Mouse (Mus musculus): ENCODE measurements at regions not wholly inside any gene's neighbourhood (a gene's known extent, or its start where the extent isn't known, plus 50 kb on each side); places are given as distances from the start of the nearest gene placed in this dataset.
A peak's percentile ranks its signal among the peaks of the same experiment; 100 is the strongest.

DNA sequence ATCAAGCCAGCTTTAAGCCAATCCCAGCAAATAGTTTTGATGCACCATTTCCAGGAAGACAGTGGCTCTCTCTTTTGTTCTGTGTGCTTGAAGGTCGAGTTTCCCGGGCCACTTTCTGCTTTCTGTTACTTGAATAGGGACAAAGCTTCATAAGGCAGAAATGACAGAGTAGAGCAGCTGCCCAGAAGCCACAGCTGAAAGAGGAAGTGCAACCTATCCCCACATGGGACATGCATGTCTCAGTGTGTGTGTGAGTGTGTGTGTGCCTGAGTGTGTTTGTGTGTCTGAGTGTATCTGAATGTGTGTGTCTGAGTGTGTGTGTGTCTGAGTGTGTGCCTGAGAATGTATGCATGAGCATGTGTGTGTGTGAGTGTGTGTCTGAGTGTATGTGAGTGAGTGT, 120.2 kb upstream of the Rreb1 start:
- 0% methylated on average over 2 of the region's 2 CpGs for WGBS
- Histone ChIP-seq H3K27ac (ENCODE audit: insufficient read depth, low read length) (peak overlapping the region; percentile 11), H3K27me3 (ENCODE audit: control insufficient read depth, insufficient read depth, low read length) (no peaks in the 10 kb centered on the region), H3K36me3 (ENCODE audit: control insufficient read depth, insufficient read depth, low read length) (no peaks in the 10 kb centered on the region), H3K4me3 (ENCODE audit: extremely low read depth, insufficient read depth, insufficient read length) (peak overlapping the region; percentile 31), H3K4me1 (ENCODE audit: control insufficient read depth, insufficient read depth, insufficient read length) (peaks cover 15% of the 10 kb centered on the region; the same call in 1 of the 2 replicates)
- peak; percentile 73 for DNase-seq (ENCODE audit: low read depth in 1 of 2, low spot score in 2 of 2)
- TF ChIP-seq CTCF (IDR thresholded peaks at IDR 0.05; ENCODE audit: extremely low read depth, insufficient read depth, insufficient read length, insufficient replicate concordance) (no peak; the same call in 1 of the 2 replicates), POLR2A (IDR thresholded peaks at IDR 0.05; ENCODE audit: low read depth, low read length) (no peak)

DNA sequence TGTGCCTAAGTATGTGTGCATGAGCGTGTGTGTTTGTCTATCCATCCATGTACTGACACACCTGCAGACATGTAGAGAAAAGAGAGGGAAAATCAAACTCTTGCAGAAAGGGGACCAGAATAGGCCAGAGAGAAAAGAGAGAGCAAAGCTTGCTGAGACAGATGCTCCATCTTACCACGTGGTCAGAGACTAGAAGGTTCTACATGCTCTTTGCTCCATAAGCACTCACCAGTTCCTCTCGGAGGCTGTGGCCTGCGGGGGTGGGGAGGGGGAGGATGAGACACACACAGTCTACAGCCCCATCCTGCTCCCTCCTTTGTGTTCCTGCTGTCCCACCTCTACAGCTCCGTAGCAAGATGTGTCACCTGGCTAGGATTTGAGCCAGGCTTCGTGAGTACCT, 119.7 kb upstream of the Rreb1 start:
- no peak overlapping the region for H3K4me3 ChIP-seq (ENCODE audit: extremely low read depth, insufficient read depth, insufficient read length)
- DNase-seq (ENCODE audit: low read depth in 1 of 2, low spot score in 2 of 2), result peak in 1 of 2 experiments; percentile 18
- TF ChIP-seq POLR2A (IDR thresholded peaks at IDR 0.05; ENCODE audit: low read depth, low read length) (no peak), CTCF (IDR thresholded peaks at IDR 0.05; ENCODE audit: extremely low read depth, insufficient read depth, insufficient read length, insufficient replicate concordance) (no peak)
- H3K4me1 ChIP-seq (ENCODE audit: control insufficient read depth, insufficient read depth, insufficient read length), result peaks cover 15% of the 10 kb centered on the region; the same call in 1 of the 2 replicates
- H3K27ac ChIP-seq (ENCODE audit: insufficient read depth, low read length), result no peak overlapping the region
- 47% methylated on average over 6 of the region's 6 CpGs for WGBS
- no peaks in the 10 kb centered on the region for H3K36me3 ChIP-seq (ENCODE audit: control insufficient read depth, insufficient read depth, low read length)
- H3K27me3 ChIP-seq (ENCODE audit: control insufficient read depth, insufficient read depth, low read length), result no peaks in the 10 kb centered on the region

DNA sequence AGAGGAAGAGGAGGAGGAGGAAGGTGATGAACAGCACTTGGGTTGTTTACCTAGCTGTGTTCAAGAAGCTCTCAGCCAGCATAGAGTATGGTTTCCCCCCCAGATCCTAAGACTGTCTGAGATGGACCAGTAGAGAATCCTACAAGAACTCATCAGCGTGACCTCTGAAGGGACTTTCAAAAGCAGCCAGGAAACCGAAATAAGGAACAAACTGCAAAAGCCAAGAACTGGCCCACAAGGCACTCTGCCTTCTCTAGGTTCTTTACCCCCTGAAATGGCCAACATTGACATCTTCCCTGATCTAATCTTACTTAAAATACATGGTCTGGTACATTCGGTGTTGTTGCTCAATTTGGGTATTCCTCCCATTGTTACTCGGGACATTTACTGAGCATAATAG, 118.1 kb upstream of the Rreb1 start:
- H3K27ac ChIP-seq (ENCODE audit: insufficient read depth, low read length), result no peak overlapping the region
- DNase-seq (ENCODE audit: low read depth in 1 of 2, low spot score in 2 of 2), result no peak
- no peaks in the 10 kb centered on the region for H3K36me3 ChIP-seq (ENCODE audit: control insufficient read depth, insufficient read depth, low read length)
- WGBS, result 34% methylated on average over 4 of the region's 4 CpGs
- no peak for TF ChIP-seq CTCF (IDR thresholded peaks at IDR 0.05; ENCODE audit: extremely low read depth, insufficient read depth, insufficient read length, insufficient replicate concordance)
- no peak for TF ChIP-seq POLR2A (IDR thresholded peaks at IDR 0.05; ENCODE audit: low read depth, low read length)
- no peaks in the 10 kb centered on the region for H3K27me3 ChIP-seq (ENCODE audit: control insufficient read depth, insufficient read depth, low read length)
- peaks cover 15% of the 10 kb centered on the region; the same call in 1 of the 2 replicates for H3K4me1 ChIP-seq (ENCODE audit: control insufficient read depth, insufficient read depth, insufficient read length)
- no peak overlapping the region for H3K4me3 ChIP-seq (ENCODE audit: extremely low read depth, insufficient read depth, insufficient read length)

DNA sequence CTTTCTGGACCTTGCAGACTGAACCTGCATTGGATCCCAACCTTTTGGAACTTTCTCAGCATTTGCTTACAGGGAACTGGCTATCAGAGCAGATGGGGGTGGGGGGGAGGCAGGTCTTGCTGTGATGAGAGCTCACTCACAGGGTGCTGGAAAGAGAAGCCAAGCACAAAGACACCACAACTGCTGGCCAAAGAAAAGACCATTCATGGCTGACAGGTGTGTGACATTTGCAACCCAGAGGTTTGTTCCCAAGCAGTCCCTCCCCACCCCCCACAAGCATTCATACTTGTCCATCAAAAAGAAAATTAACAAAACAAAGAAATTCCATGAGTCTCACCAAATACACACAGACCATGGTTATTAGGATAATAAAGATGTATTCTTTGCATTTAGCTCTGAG, 117.5 kb upstream of the Rreb1 start:
- H3K27ac ChIP-seq (ENCODE audit: insufficient read depth, low read length), result no peak overlapping the region
- no peak for TF ChIP-seq CTCF (IDR thresholded peaks at IDR 0.05; ENCODE audit: extremely low read depth, insufficient read depth, insufficient read length, insufficient replicate concordance)
- TF ChIP-seq POLR2A (IDR thresholded peaks at IDR 0.05; ENCODE audit: low read depth, low read length), result no peak

DNA sequence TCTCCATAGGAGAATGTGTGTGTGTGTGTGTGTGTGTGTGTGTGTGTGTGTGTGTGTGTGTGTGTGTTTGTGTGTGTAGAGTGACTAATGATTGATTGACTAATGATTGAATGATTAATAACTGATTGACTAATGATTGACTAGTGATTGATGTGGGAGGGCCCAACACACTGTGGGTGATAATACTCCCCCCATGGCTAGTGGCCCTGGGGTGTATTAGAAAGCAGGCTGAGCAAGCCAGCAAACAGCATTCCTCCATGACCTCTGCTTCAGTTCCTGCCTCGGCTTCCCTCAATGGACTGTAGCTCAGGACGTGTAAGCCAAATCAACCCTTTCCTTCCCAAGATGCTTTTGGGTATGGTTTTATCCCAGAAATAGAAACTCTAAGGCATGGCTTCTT, 114.1 kb upstream of the Rreb1 start:
- Histone ChIP-seq H3K4me1 (ENCODE audit: control insufficient read depth, insufficient read depth, insufficient read length) (peaks cover 5% of the 10 kb centered on the region; the same call in 1 of the 2 replicates), H3K27ac (ENCODE audit: insufficient read depth, low read length) (no peak overlapping the region), H3K27me3 (ENCODE audit: control insufficient read depth, insufficient read depth, low read length) (no peaks in the 10 kb centered on the region), H3K36me3 (ENCODE audit: control insufficient read depth, insufficient read depth, low read length) (no peaks in the 10 kb centered on the region), H3K4me3 (ENCODE audit: extremely low read depth, insufficient read depth, insufficient read length) (no peak overlapping the region)
- no peak for DNase-seq (ENCODE audit: low read depth in 1 of 2, low spot score in 2 of 2)
- TF ChIP-seq POLR2A (IDR thresholded peaks at IDR 0.05; ENCODE audit: low read depth, low read length), result no peak
- no peak for TF ChIP-seq CTCF (IDR thresholded peaks at IDR 0.05; ENCODE audit: extremely low read depth, insufficient read depth, insufficient read length, insufficient replicate concordance)
- 95% methylated on average over 2 of the region's 2 CpGs for WGBS

More for the DNA sequence above, 117.5 kb upstream of the Rreb1 start:
- H3K27me3 ChIP-seq (ENCODE audit: control insufficient read depth, insufficient read depth, low read length), result no peaks in the 10 kb centered on the region
- DNase-seq (ENCODE audit: low read depth in 1 of 2, low spot score in 2 of 2), result no peak
- no peak overlapping the region for H3K4me3 ChIP-seq (ENCODE audit: extremely low read depth, insufficient read depth, insufficient read length)
- no peaks in the 10 kb centered on the region for H3K36me3 ChIP-seq (ENCODE audit: control insufficient read depth, insufficient read depth, low read length)
- H3K4me1 ChIP-seq (ENCODE audit: control insufficient read depth, insufficient read depth, insufficient read length), result peaks cover 15% of the 10 kb centered on the region; the same call in 1 of the 2 replicates

DNA sequence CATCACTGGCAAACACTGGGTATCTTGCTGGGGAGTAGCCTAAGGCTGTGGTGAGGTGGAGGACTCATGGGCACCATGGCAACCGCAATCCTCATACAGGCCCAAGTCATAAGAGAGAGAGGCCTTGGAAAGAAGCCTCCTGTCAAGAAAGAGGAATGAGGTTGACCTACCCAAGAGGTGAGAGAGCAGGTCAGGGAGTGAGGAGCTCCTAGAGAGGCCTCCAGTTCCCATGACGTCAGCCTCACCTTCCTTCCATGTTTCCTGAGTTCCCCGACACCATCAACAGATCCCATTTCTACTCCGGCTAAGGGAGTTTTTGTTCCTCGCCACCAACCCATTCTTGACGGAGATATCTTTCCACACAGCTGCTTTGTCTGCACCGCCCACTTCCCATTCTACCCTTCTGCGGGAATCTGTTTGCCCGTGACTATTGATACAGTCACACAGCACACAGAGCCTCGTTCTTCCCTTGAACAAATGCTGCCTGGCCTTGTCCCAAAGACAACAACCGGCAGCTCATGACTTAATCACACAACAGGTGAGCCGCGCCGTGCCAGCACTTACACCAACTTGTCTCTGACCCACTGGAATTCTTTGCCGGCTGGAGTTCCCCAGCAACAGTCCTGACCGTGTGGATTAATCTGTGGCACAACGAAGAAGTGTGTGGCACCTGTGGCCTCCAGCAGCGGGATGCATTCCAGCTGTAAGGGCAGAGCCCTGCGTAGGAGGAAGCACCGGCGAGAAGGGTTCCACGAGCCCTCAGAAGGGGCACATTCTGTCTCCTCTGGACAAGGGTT, 111.8 kb upstream of the Rreb1 start:
- Histone ChIP-seq H3K27me3 (ENCODE audit: control insufficient read depth, insufficient read depth, low read length) (no peaks in the 10 kb centered on the region), H3K36me3 (ENCODE audit: control insufficient read depth, insufficient read depth, low read length) (no peaks in the 10 kb centered on the region), H3K27ac (ENCODE audit: insufficient read depth, low read length) (no peak overlapping the region), H3K4me1 (ENCODE audit: control insufficient read depth, insufficient read depth, insufficient read length) (no peaks in the 10 kb centered on the region; the same call in 1 of the 2 replicates), H3K4me3 (ENCODE audit: extremely low read depth, insufficient read depth, insufficient read length) (no peak overlapping the region)
- 56% methylated on average over 22 of the region's 22 CpGs for WGBS
- DNase-seq (ENCODE audit: low read depth in 1 of 2, low spot score in 2 of 2), result no peak
- TF ChIP-seq POLR2A (IDR thresholded peaks at IDR 0.05; ENCODE audit: low read depth, low read length), result no peak

DNA sequence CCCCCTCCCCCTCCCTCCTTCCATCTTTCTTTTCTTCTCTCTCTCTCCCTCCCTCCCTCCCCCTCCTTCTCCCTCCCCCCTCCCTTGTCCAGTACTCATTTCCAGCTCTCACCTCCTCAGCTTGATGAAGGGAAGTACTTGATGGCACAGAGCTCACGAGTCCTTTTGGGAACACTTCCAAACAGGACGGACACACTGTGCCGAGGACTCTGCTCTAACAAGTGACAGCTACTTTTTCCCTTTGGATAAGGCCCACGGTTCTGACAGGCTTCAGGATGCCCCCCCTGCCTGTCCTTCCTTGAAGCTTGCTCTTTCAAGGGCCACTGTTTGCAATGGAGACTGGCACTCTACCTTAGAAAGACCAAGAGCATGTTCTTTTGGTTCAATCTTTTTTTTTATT, 110.8 kb upstream of the Rreb1 start:
- no peaks in the 10 kb centered on the region for H3K27me3 ChIP-seq (ENCODE audit: control insufficient read depth, insufficient read depth, low read length)
- H3K27ac ChIP-seq (ENCODE audit: insufficient read depth, low read length), result no peak overlapping the region
- DNase-seq (ENCODE audit: low read depth in 1 of 2, low spot score in 2 of 2), result no peak
- TF ChIP-seq CTCF (IDR thresholded peaks at IDR 0.05; ENCODE audit: extremely low read depth, insufficient read depth, insufficient read length, insufficient replicate concordance) (no peak), POLR2A (IDR thresholded peaks at IDR 0.05; ENCODE audit: low read depth, low read length) (no peak)
- no peaks in the 10 kb centered on the region for H3K36me3 ChIP-seq (ENCODE audit: control insufficient read depth, insufficient read depth, low read length)
- H3K4me1 ChIP-seq (ENCODE audit: control insufficient read depth, insufficient read depth, insufficient read length), result no peaks in the 10 kb centered on the region; the same call in 1 of the 2 replicates
- 59% methylated on average over 4 of the region's 4 CpGs for WGBS
- H3K4me3 ChIP-seq (ENCODE audit: extremely low read depth, insufficient read depth, insufficient read length), result no peak overlapping the region
